Mouse (Mus musculus) bone marrow macrophage, adult 2 months (primary cell): ENCODE results near the gene Krtap9-5.

Experiments
- CTCF ChIP-seq: IDR thresholded peaks from 2 replicates; pipeline ENCODE4 v1.5.1; 2012; ENCODE audit warnings: low read depth, mild to moderate bottlenecking, low read length, moderate library complexity
- POLR2A ChIP-seq: IDR thresholded peaks from 2 replicates; pipeline ENCODE4 v1.6.1; 2012; ENCODE audit warnings: mild to moderate bottlenecking, low read depth, low read length, borderline replicate concordance

GRCm38 (mm10) chr11:99935991-99936390, 12.3 kb upstream of the Krtap9-5 start, which contains the start of gene Krtap31-2:
- TF ChIP-seq CTCF (no peak), POLR2A (no peak)
